Mouse (Mus musculus): ENCODE data around the gene Zfp655.

DNA sequence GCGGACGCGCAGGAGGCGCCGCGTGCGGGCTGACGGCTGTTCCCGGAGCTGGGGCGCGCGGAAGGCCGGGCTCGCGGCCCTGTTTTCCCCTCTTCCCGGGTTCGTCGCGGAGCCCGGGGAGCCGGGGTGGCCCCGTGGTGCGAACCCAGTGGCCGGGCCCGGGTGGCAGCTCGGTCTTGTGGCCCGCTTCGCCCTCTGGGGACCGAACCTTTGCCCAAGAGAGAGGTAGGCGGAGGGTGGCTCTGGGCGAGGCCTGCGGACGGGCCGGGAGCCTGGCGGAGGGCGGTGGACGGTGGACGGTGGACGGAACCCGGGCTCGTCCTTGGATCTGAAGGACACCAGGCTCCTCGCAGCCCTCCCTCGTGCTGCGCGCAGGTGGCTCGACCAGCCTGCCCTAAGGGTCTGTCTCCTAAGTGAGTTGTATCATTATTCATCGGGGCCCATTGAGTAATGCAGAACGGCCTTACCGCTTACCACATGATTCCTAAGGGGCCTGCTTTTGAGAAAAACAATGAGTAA is 437 bp downstream of the Zfp655 start:
- TF ChIP-seq POLR2A (IDR thresholded peaks at IDR 0.05; ENCODE audit: low read depth, low read length): no peak; the same call in 1 of the 2 replicates
- TF ChIP-seq CTCF (IDR thresholded peaks at IDR 0.05; ENCODE audit: borderline replicate concordance, insufficient read depth, low read length): no peak
